Mouse (Mus musculus): ENCODE data around the gene Clba1.

Gene Clba1

DNA sequence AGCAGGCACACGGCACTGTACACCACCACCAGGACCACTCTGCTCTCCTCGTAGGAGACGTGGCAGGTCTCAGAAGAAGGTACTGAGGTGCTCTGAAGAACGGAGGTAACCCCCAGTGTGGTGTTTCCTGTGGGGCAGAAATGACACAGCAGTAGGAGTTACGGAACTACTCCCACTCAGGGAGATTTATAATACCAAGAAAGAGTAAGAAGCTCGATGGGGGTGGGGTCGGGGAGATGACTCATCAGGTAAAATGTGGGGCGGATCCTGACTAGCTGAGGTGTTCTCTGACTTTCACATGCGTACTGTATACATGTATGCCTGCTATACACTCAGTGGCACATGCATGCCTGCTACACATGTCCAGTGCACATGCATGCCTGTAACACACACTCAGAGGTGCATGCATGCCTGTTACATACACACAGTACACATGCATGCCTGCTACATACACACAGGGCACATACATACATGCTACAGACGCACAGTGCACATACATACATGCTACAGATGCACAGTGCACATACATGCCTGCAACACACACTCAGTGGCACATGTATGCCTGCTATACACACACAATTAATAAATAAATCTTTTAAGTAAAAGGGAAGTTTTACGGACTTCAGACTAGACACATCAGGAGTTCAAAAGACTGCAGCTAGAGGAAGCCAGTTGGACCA, 44.5 kb downstream of the Clba1 start:
- no peak for DNase-seq

DNA sequence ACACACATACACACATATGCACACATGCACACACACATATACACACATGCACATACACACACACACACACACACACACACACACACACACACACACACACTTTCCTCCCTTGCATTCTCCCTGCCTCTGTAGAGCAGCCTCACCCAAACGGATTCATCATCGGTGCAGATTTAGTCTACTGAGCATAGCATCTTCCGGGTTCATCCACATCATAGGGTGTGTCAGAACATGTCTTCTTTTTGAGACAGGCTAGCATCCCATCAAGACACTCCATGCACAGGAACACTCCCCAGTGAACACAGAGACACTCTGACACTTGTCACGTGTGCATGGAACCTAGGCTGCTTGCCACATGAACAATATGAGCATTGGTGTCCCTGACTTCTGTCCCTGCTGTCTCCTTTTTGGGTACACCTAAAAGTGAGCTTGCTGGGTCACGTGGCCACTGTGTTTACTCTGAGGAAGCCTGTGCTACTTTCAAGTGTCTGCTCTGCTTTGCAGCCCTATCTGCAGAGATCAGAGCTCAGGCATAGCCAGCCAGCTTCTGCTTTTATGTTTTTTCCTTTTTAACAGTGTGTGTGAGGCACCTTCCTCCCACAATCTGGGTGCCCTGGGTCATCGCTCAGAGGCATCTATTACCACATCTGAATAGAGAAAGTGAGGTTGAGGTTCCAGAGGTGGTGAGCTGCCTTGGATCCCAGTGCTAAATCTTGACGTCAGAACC, 46.0 kb downstream of the Clba1 start:
- DNase-seq = no peak

DNA sequence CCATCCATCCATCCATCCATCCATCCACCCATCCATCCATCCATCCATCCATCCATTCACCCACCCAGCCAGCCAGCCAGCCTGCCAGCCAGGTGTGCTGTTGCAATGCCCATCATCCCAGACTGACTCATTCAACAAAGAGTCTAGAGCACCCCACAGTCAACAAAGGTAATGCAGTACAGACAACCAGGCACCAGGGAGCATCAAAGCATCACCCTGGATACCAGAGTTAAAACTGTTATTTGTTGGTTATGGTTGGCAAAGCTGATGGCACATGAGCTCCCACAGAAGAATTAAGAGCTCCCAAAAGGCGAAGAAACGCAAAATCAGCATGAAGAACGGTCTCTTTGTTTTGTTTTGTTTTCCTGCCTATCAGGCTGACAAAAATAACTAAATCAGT, 47.6 kb downstream of the Clba1 start:
- no peak for DNase-seq

DNA sequence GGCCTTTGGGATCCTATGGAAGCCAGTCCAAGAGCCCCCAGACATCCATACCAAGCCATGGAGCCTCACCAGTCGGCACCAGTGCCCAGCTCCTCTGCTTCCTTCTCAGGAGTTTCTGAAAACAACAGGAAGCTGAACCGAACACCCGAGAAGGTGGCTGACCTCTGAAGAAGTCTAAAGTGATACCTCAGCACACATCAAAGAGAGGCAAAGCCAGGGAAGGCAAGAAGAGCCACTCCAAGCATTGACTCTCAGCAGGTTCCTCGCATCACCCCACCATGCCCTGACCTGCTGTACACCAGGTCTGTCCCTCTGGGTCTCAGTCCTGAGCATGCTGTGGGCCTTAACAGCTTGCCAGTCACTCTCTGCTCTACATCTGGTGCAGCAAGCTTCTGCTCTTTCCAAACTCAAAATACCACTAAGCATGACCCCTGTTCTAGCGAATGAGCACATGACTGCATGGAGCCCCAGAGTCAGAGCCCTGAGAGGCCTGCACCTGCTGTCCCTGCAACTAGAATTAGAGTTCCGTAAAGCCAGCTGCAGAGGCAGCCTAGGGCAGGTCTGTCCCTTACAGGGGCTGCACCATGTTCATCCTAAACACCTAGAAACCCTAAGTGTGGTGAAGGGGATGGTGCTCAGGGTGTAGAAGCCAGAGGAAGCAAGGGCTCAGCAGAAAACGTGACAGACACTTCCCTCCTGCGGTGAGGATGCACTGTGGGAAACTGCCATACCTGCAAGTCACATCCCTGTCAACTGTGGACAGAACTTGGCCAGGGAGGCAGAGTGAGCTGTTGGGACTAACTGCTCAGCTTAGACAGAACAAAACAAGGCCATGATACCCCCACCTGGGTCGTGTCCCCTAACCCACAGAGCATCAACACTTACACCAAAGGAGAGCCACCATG, 48.5 kb downstream of the Clba1 start:
- DNase-seq = no peak

DNA sequence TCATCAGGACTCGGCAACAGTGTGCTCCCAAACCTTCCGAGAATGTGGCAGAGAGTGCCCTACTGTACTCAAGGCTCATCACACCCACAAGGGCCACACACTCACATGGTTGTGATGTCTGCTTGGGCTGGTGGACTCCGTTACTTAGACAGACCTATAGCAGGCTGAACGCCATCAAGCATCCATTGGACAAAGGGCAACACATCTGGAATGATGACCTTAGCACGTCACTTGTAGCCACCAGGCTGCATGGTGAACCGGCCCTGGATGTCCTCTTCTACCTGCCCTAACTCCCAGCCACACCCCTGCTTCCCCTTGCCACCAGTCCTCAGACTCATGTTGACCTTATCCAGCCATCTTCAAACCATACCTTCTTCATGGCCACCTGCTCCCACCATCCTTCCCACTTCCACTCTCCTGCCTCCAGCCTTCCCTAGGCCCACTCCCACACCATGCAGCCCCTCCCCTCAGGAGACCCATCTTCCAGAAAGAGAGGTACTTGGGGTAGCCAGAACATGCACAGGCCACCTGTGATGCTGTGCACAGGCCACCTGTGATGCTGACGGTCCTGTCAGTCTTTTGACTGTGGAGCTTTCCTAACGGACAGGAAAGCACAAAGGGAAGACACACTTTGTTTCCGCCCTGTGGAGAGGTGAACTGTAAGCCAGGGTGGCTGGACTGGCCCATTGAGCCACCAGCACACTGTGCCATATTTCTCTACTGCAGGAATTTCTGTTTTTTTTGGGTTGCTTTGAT, 50.0 kb downstream of the Clba1 start:
- DNase-seq = no peak

DNA sequence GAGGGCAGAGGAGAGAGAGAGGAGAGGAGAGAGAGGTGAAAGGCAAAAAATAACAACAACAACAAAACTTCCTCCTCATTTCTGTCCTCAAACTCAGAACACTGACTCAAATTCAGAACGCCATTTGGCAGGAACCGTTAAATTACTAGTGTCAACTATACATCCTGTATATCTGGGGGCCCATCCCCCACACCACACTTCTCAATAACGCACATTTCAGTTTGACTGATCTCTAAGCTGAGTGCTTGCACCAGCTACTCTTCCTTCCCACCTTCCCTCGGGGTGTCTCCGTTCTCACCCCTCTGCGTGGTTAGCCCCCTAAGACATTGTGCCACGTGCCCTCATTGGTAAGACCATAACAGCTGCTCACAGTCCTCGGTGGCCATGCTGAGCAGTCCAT, 51.2 kb downstream of the Clba1 start:
- DNase-seq = no peak

DNA sequence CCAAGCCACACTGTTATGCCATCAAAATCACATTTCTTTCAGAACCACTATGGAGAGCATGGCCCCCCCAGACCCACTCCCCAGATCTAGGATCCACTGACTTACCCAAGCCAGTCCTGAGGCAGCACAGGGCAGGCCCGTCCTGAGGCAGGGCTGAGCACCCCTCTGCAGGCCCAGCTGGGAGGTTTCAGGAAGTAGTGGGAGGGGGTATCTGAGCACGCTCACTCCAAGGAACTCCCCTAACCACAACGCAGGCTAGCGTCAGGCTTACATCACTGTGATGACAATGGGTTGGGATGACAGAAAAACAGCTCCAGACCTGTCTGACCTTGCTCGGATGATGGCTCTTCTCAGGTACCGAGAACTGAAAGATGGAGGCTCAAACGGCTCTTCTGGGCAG, 52.0 kb downstream of the Clba1 start:
- no peak for DNase-seq

DNA sequence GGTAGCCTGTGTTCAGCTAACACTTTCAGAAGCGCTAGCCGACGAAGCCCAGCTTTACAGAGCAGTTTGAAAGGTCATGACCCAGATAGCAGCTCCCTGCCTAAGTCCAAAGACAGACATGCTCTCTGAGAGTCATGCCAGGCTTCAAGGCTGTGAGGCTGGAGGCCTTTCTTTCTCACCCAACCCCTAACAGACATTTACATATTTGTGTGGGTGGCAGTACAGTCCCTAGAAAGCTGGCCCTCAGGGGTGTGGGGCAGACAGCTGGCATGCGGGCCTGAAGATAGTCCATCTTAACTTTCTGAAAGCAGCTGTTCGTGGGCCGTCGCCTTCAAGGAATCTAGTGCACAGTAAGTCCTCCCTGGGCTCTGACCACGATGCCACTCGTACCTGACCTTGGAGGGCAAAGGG, 53.2 kb downstream of the Clba1 start:
- DNase-seq = peak in 1 of 2 experiments; percentile 23

DNA sequence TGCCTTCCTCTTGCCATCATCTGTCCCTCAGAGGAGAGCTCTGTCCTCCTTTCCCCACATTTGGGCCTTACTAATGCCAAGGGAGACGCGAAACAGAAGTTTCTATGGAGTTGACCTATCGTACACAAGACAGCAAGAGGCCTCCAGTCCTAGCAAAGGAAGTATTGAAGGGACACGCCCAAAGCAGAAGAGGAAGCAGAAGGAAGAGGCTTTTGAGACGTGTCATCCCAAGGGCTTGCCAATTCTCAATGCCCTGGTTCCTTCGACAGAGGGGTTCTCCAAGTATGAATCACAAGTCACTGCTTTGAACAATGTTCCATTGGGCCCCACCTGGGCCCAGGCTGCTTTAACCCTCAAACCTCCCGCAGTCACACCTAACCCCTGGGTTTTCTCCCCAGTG, 56.1 kb downstream of the Clba1 start:
- no peak for DNase-seq

All from kidney, postnatal 4 days (tissue).